Mouse (Mus musculus): Measurements from ENCODE around the gene Gigyf1. TPM values are rescaled to one million over a fixed set of nuclear protein-coding genes. Genes with fewer than 3 reads are reported as not detected.
A peak's percentile ranks its signal among the peaks of the same experiment; 100 is the strongest.

Gene Gigyf1
- total RNA-seq, 2 experiments from 2014 or later: 40.0 to 44.3 TPM

DNA sequence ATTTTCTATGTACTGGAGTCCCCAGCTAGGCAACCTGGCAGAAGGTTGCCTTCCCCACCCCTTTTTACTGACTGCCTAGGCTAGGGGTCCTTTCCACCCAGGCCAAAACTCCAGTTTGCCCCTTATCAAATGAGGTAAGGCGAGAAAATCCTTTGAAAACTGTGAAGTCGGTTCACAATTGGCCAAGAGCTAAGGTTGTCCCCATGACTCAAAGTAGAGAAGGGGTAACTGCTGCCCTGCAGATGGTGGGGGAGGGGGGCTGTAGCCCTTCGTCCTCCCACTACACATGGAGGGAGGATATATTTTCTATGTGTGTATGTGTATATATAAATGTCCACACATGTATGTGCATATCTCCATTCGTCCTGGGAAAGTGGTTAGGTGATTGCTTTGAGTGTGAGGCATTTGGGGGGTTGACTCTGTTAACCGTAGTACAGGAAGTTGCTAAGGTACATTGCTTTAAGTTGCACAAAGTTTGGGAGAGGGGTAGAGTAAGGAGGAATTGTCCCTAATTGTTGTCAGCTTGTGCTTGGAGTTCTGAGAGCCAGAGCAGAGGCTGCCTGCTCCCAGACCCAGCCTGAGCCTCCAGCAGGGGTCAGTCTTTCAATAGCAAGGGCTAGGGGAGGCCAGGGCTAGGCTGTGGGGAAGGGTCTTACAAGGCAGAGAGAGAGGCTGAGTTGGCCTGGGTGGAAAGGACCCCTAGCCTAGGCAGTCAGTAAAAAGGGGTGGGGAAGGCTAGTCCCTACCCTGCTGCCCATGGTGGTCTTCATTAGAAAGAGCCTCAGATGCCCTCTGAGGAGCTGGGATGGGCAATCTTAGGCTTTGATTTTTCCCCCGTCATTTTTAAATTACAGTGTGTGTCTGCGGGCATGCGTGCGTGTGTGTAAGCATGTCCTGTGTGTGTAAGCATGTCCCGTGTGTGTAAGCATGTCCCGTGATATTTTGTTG lies 5.2 kb upstream of the Gigyf1 start:
- intact Hi-C loops (cut with DNase I): no loop called here
- no peak for DNase-seq (ENCODE audit: low spot score in 2 of 2)

DNA sequence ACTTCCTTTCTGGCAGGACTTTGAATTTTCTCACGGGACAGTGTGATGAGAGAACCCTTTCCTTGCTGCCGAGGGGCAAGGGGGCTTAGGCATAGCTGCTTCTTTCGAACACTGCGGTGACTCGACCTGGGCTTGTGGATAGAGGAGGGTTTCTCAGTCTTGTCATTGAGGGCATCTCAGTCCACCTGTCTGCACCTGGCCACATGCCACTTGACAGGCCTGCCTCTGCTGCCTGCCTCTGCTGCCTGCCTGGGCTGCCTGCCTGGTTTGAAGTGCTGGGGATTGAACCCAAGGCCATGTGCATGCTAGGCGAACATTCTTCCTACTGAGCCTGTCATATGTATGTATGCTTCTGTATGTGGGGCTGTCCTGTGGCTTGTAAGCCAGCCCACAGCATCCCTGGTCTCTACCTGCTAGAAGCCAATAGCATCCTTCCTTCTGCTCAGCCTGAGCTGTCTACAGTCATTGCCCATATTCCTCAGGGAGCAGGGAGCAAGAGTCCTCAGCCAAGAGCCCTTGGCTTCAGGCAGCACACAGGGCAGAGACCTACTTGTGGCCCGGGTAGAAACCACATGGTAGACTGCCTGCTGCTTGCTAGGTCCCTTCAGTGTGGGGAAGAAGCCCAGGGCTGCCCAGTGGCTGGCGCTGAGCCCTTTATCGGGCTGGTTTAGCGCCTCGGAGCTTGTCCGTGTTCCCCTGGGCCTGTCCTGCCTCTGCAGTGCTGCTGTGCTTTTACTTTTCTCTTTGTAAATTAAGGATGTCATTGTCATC lies 4.2 kb upstream of the Gigyf1 start:
- intact Hi-C loops (cut with DNase I): no loop called here
- DNase-seq (ENCODE audit: low spot score in 2 of 2): no peak

DNA sequence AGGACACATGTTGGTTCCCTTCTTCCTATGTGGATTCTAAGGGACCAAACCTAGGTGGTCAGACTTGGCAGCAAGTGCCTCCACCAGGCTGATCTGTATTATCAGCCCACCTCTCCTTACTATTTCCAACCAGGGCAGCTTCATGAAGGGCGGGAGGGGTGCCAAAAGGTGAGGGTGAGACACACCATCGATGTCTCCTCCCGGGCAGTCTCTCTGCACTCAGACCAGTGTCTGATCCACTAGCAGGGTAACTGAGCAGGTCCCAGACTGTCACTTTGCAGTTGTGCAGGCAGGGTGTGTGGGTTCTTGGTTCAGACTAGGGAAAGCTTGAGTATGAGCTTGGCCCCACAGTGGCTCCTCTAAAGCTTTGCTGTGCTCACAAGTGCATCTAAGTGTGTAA lies 3.5 kb upstream of the Gigyf1 start:
- intact Hi-C loops (cut with DNase I): no loop called here
- no peak for DNase-seq (ENCODE audit: low spot score in 2 of 2)

DNA sequence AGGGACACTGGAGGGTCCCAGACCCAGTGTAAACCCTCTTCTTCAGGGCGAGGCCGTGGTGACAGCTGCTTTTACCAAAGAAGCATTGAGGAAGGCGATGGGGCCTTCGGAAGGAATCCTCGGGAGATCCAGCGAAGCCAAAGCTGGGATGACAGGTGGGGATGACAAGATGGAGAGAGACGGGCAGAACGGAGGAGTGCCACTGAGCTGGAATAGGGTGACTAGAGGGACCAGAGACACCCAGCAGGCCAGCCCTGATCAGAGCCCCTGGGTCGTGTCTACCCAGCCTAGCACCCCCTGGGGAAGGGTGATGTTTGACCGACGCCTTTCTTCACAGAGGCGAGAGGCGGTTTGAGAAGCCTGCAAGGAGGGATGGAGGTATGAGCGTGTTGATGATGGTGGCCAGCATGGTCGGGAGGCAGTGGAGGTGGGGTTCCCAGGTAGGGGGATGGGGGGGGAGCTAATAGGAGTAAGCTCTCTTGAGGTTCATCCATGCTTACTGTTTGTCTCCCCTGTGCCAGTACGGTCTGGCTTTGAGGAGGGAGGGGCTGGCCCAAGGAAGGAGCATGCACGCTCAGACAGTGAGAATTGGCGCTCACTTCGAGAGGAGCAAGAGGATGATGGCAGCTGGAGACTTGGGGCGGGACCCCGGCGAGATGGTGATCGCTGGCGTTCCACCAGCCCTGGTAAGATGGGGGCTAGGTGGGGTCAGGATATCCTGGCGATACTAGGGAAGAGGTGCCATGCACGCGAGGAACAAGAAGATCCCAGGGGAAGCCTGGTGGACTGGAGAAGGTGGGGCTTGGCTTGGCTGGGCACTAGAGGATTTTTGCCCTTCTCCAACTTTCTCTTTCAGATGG lies 1.6 kb downstream of the Gigyf1 start:
- intact Hi-C loops (cut with DNase I): no loop called here
- DNase-seq (ENCODE audit: low spot score in 2 of 2): no peak

DNA sequence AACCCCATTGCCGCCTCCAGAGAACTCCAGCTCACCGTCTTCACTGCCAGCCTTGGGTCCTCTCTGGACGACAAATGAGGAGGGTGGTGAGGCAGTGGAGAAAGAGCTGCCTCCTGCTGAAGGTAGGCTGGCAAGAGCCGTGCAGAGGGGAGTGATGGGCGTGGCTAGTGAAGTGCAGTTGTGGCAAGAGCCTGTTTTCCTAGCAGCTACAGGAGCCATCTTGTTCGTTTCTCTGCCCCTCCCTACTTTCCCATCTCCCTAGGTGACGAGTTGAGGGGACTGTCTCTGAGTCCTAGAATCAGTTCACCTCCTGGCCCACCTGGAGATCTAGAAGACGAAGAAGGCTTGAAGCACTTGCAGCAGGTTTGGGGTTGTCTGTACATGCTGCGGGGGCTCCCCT lies 3.5 kb downstream of the Gigyf1 start:
- intact Hi-C loops (cut with DNase I): no loop called here
- no peak for DNase-seq (ENCODE audit: low spot score in 2 of 2)

DNA sequence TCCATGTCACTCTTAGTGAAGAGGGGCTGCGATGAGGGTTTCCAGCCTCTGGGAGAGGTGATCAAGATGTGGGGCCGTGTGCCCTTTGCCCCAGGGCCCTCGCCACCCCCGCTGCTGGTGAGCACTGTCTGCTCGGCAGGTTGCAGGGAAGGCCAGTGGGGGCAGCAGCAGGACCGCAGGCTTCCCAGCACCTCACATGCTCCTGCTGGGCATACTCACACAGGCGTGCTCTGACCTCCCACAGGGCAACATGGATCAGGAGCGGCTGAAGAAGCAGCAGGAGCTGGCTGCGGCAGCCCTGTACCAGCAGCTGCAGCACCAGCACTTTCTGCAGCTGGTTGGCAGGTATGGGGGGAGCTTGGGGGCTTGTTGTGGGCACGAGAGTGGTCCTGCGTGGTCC lies 4.4 kb downstream of the Gigyf1 start:
- DNase-seq (ENCODE audit: low spot score in 2 of 2): no peak
- intact Hi-C loops (cut with DNase I): no loop called here

DNA sequence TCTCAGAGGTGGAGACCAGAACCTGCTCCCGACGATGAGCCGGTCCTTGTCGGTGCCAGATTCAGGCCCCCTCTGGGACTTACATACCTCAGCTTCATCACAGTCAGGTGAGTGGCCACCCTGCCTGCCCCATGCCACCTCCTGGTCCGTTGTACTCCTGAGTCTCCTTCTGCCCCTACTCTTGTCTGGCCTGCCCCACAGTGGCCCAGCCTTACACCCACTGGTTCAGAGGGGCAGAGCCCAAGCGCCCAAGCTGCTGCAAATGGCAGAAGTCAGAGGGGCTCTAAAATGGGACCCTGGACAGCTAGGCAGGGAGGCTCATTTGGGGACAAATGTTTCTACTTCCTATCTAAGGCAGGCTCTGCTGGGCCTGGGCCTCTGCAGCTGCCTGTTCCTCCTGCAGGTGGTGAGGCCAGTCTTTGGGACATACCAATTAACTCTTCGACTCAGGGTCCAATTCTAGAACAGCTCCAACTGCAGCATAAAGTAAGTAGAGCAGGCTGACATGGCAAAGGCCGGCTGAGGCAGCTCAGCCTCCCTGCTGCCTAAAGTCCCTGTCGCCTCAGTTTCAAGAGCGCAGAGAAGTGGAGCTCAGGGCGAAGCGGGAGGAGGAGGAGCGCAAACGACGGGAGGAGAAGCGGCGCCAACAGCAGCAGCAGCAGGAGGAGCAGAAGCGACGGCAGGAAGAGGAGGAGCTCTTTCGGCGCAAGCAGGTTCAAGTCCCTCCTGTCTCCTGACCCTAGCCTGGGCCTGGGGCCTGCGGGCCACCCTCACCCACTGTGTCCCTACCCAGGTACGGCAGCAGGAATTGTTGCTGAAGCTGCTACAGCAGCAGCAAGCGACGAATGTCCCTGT lies 5.3 kb downstream of the Gigyf1 start:
- intact Hi-C loops (cut with DNase I): no loop called here
- no peak for DNase-seq (ENCODE audit: low spot score in 2 of 2)

DNA sequence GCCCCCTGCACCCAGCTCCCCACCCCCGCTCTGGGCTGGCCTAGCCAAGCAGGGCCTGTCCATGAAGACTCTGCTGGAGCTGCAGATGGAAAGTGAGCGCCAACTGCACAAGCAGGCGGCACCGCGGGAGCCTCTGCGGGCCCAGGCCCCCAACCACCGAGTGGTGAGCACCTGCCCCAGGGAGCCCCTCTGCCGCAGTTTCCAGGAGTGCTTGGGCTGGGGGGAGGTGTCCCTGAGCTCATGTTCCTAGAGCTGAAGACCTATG lies 5.8 kb downstream of the Gigyf1 start:
- intact Hi-C loops (cut with DNase I): no loop called here

DNA sequence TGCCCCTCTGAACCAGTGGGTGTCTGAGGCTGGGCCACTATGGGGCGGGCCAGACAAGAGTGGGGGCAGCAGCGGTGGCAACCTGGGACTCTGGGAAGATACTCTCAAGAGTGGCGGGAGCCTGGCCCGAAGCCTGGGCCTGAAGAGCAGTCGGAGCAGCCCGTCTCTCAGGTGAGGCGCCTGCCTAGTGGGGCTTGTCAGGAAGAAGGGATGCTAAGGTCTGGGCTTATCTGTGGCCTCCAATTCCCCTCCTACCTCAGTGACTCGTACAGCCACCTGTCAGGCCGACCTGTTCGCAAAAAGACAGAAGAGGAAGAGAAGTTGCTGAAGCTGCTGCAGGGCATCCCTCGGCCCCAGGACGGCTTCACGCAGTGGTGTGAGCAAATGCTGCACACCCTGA lies 6.3 kb downstream of the Gigyf1 start:
- intact Hi-C loops (cut with DNase I): no loop called here
- no peak for DNase-seq (ENCODE audit: low spot score in 2 of 2)

More for the DNA sequence above, 5.8 kb downstream of the Gigyf1 start:
- no peak for DNase-seq (ENCODE audit: low spot score in 2 of 2)

DNA sequence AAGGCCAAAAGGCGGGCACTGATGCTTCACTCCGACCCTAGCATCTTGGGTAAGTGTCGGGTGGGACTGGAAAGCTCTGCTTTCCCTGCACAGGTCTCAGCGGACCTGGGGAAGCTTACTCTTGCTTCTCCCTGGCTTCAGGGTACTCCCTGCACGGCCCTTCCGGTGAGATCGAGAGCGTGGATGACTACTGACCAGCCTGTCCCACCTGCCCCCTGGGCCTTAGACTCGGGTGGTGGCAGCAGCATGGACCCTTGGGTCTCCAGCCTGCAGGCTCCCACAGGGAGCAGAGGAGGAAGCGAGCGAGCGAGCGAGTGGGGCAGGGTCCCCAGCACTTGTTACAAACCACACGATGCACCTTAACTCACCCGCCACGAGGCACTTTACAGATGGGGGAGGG lies 7.2 kb downstream of the Gigyf1 start:
- intact Hi-C loops (cut with DNase I): no loop called here
- no peak for DNase-seq (ENCODE audit: low spot score in 2 of 2)

DNA sequence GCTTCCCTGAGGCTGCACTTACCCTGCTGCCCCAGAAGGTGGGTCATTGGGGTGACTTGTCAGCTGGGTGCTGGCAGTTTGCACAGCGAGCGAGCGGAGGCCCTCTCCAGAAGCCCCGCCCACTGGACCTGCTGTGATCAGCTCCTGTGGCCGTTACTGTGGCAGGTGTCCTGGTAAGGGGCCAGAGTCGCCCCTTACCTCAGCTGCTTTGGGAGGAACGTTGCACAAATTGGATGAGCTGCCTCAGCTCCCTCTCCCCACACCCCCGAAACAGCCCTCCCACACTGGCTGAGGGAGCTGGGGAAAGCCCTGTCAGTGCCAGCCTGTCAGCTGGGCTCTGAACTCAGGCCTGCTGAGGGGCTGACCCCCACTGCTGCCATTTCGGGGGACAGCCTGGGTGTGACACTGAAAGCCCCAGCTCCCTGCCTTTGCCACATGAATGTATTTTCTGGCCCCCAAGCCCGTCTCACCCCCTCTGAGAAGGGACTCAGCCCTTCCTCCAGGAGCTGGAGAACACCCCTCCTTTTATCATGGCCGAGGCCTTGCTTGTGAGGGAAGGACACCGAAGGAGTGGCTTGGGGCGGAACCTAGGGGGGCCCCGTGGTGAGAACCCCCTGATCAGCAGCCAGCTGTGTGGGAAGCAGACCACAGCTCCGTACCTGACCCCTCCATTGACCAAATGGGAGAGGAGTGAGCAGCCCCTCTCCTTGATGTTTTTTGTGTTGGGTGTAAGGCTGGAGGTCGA lies 8.0 kb downstream of the Gigyf1 start:
- intact Hi-C loops (cut with DNase I): no loop called here
- DNase-seq (ENCODE audit: low spot score in 2 of 2): no peak

DNA sequence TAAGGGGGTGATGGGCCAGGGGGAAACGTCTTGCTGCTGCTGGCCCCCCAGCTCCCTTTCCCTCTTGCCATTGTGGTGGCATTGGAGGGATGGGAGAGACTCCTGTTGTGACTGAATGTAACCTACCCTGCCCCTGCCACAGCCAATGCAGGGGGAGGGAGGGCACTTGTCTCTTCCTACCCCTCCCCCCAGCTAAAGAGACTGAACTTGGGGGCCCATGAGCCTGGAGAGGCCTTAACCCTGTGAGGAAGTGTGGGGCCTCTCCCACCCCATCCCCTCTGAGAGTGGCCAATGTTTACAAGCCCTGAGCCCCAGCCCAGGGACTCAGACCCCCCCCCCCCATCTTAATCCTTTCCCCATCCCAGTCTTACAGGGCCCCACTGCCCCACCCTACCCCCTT lies 9.1 kb downstream of the Gigyf1 start:
- intact Hi-C loops (cut with DNase I): no loop called here
- no peak for DNase-seq (ENCODE audit: low spot score in 2 of 2)

DNA sequence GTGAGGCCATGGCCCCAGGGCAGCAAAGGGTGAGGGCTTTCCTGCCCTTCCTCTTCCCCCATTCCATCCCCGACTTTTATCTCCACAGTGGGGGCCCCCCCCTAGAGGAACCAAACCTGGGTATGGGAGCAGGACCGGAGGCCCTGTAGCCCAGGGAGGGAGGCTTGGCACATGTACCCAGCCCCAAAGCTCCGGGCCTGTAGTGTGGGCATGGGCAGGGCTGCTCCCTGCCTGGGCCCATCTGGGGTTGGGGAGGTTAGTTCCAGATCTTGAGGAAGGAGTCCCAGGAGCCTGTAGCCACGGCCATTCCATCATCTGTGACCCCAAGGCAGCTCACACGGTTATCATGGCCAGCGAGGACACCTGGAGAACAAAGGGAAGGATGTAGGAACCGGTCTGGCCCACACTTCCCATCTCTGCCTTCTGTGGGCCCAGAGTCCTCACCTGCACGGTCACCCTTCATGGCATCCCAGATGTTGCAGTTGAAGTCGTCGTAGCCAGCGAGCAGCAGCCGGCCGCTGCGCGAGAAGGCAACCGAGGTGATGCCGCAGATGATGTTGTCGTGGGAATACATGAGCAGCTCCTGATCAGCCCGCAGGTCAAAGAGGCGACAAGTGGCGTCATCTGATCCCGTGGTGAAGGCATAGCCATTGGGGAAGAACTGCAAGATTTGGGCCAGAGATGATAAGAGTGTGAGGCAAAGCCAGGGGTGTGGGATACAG lies 10.1 kb downstream of the Gigyf1 start:
- DNase-seq (ENCODE audit: low spot score in 2 of 2): no peak
- intact Hi-C loops (cut with DNase I): no loop called here

DNA sequence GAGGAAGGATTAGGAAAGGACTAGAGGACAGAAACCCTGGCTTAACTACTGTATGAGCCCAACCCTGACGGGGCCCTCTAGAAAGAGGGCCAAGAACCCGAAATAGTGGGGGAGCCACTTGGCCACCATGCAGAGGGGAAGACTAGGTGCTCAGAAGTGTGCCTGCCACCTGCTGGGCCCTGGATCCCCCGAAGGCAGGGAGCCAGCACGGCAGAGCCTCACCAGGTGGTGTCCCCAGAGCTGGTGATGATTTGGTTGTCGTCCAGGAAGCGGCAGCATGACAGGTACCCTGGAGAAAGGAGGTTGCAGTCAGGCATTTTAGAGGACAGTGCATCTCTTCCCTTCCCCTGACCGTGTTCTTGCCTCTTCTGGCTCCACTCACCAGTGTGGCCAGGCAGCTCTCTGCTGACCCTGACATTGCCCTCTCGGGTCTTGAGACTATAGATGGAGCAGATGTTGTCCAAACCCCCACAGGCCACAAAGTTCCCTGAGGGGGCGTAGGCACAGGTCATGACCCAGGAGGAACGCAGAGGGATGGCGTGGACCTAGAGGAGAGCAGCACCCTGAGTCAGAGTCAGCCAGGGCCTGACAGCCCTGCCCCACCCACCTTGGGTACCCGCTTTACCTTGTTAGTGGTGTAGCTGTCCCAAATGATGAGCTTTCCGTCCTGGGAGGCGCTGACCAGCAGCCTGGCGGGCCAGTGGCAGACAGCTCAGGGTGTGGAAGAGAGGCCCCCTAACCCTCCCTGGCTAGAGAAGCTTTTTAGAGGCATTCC lies 11.1 kb downstream of the Gigyf1 start:
- intact Hi-C loops (cut with DNase I): no loop called here
- DNase-seq (ENCODE audit: low spot score in 2 of 2): no peak

DNA sequence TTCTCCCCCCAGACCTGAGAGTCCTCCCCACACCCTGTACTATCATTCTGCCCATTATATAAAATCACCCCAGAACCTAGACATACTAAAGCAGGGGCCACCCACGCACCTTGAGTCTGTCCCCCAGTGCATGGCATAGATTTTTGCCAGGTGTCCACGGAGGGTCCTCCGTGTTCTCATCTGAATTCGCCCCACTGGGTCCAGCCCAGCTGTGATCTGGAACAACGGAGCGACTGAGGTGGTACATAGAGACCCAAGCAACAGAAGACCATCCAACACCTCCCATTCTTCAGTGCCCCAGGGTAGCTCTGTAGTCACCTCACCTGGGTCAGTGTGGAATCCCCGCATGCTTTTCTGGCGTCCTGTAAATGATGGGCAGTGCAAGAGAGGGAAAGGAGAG lies 11.7 kb downstream of the Gigyf1 start:
- intact Hi-C loops (cut with DNase I): loop anchor here (5.0 kb wide), 1 partner anchor 72 kb away; the partner anchor contains the start of gene Mospd3
- DNase-seq (ENCODE audit: low spot score in 2 of 2): no peak

DNA sequence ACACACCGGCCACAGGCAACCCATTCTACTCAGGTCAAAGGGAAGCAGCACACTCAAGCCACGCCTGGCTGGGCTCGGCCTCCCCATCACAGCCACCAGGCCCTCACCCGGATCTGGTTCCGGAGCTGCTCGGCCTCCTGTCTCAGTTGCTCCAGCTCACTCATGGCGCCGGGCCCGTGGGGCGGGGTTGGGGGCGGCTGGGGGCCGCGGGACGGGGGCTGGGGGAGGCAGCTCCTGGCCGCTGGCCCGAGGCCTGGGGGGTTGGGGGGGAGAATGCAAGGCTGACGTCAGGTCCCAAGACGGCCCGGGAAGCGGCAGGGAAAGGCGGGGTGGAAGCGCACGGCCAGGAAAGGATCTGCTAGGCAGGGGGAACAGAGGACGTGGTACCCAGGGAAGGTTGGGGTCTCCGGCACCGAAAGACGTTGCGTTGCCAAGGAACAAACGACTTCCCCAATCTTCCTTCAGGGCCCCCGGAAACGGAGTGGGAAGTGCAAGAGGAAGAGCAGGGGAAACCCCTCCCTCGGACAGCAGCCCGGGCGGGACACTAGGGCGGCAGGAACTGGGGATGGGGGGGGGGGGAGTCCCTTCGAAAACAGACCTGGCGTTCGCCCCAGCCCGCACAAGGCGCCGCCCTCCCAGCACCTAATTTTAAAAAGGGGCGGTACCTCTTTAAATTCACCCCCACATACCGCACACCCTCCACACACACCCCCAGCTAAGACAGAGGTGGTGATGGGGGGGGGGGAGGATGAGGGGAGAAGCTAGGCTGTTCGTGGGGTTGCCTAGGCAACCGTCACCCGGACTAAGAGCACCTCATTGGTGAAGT lies 12.5 kb downstream of the Gigyf1 start:
- peak; percentile 84 to 91 for DNase-seq (ENCODE audit: low spot score in 2 of 2)
- intact Hi-C loops (cut with DNase I): loop anchor here (5.0 kb wide), 1 partner anchor 72 kb away; the partner anchor contains the start of gene Mospd3

Data from left cerebral cortex, postnatal 14 days (tissue).